Mouse (Mus musculus): ENCODE measurements around the gene Trpm4. TPM values are rescaled to one million over a fixed set of nuclear protein-coding genes. Genes with fewer than 3 reads are reported as not detected.

The Trpm4 gene
- total RNA-seq, 2 experiments from 2014 or later, result 42.7 to 53.4 TPM

- DNase-seq (ENCODE audit: low spot score in 2 of 2), result no peak
These were observed 18.3 kb downstream of the Trpm4 start for GRCm38 (mm10) chr7:45315182-45315701.

GRCm38 (mm10) chr7:45313495-45313894 lies 20.1 kb downstream of the Trpm4 start:
- no peak for DNase-seq (ENCODE audit: low spot score in 2 of 2)

GRCm38 (mm10) chr7:45312686-45313453 lies 20.7 kb downstream of the Trpm4 start:
- no peak for DNase-seq (ENCODE audit: low spot score in 2 of 2)

- DNase-seq (ENCODE audit: low spot score in 2 of 2), result no peak
These were observed 21.6 kb downstream of the Trpm4 start for GRCm38 (mm10) chr7:45312023-45312422.

GRCm38 (mm10) chr7:45309455-45309854 lies 24.1 kb downstream of the Trpm4 start:
- peak in 1 of 2 experiments; percentile 51 for DNase-seq (ENCODE audit: low spot score in 2 of 2)

GRCm38 (mm10) chr7:45308551-45309240 lies 24.9 kb downstream of the Trpm4 start:
- DNase-seq (ENCODE audit: low spot score in 2 of 2), result no peak

- peak in 1 of 2 experiments; percentile 49 for DNase-seq (ENCODE audit: low spot score in 2 of 2)
These were observed 28.3 kb downstream of the Trpm4 start for GRCm38 (mm10) chr7:45305275-45305674.

GRCm38 (mm10) chr7:45304869-45305268 lies 28.7 kb downstream of the Trpm4 start:
- DNase-seq (ENCODE audit: low spot score in 2 of 2), result no peak

- no peak for DNase-seq (ENCODE audit: low spot score in 2 of 2)
These were observed 31.0 kb downstream of the Trpm4 start for GRCm38 (mm10) chr7:45302626-45303025.

- DNase-seq (ENCODE audit: low spot score in 2 of 2), result peak in 1 of 2 experiments; percentile 63
These were observed 33.3 kb downstream of the Trpm4 start for GRCm38 (mm10) chr7:45300270-45300669.

GRCm38 (mm10) chr7:45299752-45300151 lies 33.8 kb downstream of the Trpm4 start:
- peak in 1 of 2 experiments; percentile 44 for DNase-seq (ENCODE audit: low spot score in 2 of 2)

- DNase-seq (ENCODE audit: low spot score in 2 of 2), result no peak
These were observed 36.0 kb downstream of the Trpm4 start for GRCm38 (mm10) chr7:45297563-45297962.

- no peak for DNase-seq (ENCODE audit: low spot score in 2 of 2)
These were observed 37.0 kb downstream of the Trpm4 start for GRCm38 (mm10) chr7:45296626-45297025.

- no peak for DNase-seq (ENCODE audit: low spot score in 2 of 2)
These were observed 47.1 kb downstream of the Trpm4 start for GRCm38 (mm10) chr7:45286486-45286885.

- DNase-seq (ENCODE audit: low spot score in 2 of 2), result peak; percentile 51 to 64
These were observed 56.3 kb downstream of the Trpm4 start, which contains the start of gene Slc6a21 for GRCm38 (mm10) chr7:45277136-45277760. Slc6a21 (plus strand) TSS chr7:45277513.

- DNase-seq (ENCODE audit: low spot score in 2 of 2), result no peak
These were observed 59.9 kb downstream of the Trpm4 start for GRCm38 (mm10) chr7:45273672-45274071.

- no peak for DNase-seq (ENCODE audit: low spot score in 2 of 2)
These were observed 60.7 kb downstream of the Trpm4 start for GRCm38 (mm10) chr7:45272786-45273412.

GRCm38 (mm10) chr7:45265518-45265917 lies 68.1 kb downstream of the Trpm4 start:
- no peak for DNase-seq (ENCODE audit: low spot score in 2 of 2)

GRCm38 (mm10) chr7:45264348-45264747 lies 69.2 kb downstream of the Trpm4 start:
- DNase-seq (ENCODE audit: low spot score in 2 of 2), result no peak

GRCm38 (mm10) chr7:45263006-45263607 lies 70.5 kb downstream of the Trpm4 start:
- no peak for DNase-seq (ENCODE audit: low spot score in 2 of 2)

- DNase-seq (ENCODE audit: low spot score in 2 of 2), result no peak
These were observed 71.3 kb downstream of the Trpm4 start for GRCm38 (mm10) chr7:45262266-45262665.
